Mouse (Mus musculus) layer of hippocampus, postnatal 36 days (tissue): ENCODE measurements around the gene Tcaf3. TPM values are rescaled to one million over a fixed set of nuclear protein-coding genes. Genes with fewer than 3 reads are reported as not detected.
A peak's percentile ranks its signal among the peaks of the same experiment; 100 is the strongest.

ENCODE experiments used
- DNase-seq, 2 experiments: peaks; one replicate each; pipeline ENCODE4 v3.0.0; 2022
- total RNA-seq, 2 experiments: library from RNA; stranded (reverse); gene quantifications; 2 replicates each; pipeline ENCODE4 v1.2.3; 2021

Tcaf3 gene
- not detected for total RNA-seq

- no peak for DNase-seq
Observed at GRCm38 (mm10) chr6:42597592-42597991, at the start of gene Tcaf3. Tcaf3 (minus strand) TSS chr6:42597692.

- DNase-seq = peak; percentile 62 to 70
Observed at GRCm38 (mm10) chr6:42644912-42645549, 47.5 kb upstream of the Tcaf3 start, which contains the start of gene Tcaf2. Tcaf2 (minus strand) TSS chr6:42645254.

GRCm38 (mm10) chr6:42634393-42634792 is 36.9 kb upstream of the Tcaf3 start:
- DNase-seq = no peak

GRCm38 (mm10) chr6:42631395-42631794 is 33.9 kb upstream of the Tcaf3 start:
- no peak for DNase-seq

- DNase-seq = no peak
Observed at GRCm38 (mm10) chr6:42616904-42617303, 19.4 kb upstream of the Tcaf3 start.

GRCm38 (mm10) chr6:42612218-42612617 is 14.7 kb upstream of the Tcaf3 start:
- DNase-seq = no peak

- no peak for DNase-seq
Observed at GRCm38 (mm10) chr6:42610954-42611522, 13.5 kb upstream of the Tcaf3 start.

GRCm38 (mm10) chr6:42593138-42593882 is 4.2 kb downstream of the Tcaf3 start:
- DNase-seq = no peak

- no peak for DNase-seq
Observed at GRCm38 (mm10) chr6:42586569-42586968, 10.9 kb downstream of the Tcaf3 start.

- peak; percentile 44 to 60 for DNase-seq
Observed at GRCm38 (mm10) chr6:42583488-42583872, 14.0 kb downstream of the Tcaf3 start.

- no peak for DNase-seq
Observed at GRCm38 (mm10) chr6:42582741-42583487, 14.6 kb downstream of the Tcaf3 start.

- DNase-seq = no peak
Observed at GRCm38 (mm10) chr6:42578678-42579077, 18.8 kb downstream of the Tcaf3 start.

GRCm38 (mm10) chr6:42577433-42577832 is 20.1 kb downstream of the Tcaf3 start:
- DNase-seq = no peak

- no peak for DNase-seq
Observed at GRCm38 (mm10) chr6:42568205-42568604, 29.3 kb downstream of the Tcaf3 start.

GRCm38 (mm10) chr6:42566076-42566598 is 31.4 kb downstream of the Tcaf3 start:
- DNase-seq = no peak

GRCm38 (mm10) chr6:42562280-42562679 is 35.2 kb downstream of the Tcaf3 start:
- DNase-seq = no peak

- no peak for DNase-seq
Observed at GRCm38 (mm10) chr6:42560885-42561284, 36.6 kb downstream of the Tcaf3 start.

- DNase-seq = no peak
Observed at GRCm38 (mm10) chr6:42558641-42559040, 38.9 kb downstream of the Tcaf3 start.

GRCm38 (mm10) chr6:42547461-42547860 is 50.0 kb downstream of the Tcaf3 start, which contains the start of gene Olfr455:
Olfr455 (minus strand) TSS chr6:42547587.
- DNase-seq = no peak

- no peak for DNase-seq
Observed at GRCm38 (mm10) chr6:42546180-42546579, 51.3 kb downstream of the Tcaf3 start.

- DNase-seq = no peak
Observed at GRCm38 (mm10) chr6:42545451-42545885, 52.0 kb downstream of the Tcaf3 start.

- no peak for DNase-seq
Observed at GRCm38 (mm10) chr6:42544846-42545245, 52.6 kb downstream of the Tcaf3 start.
